In the genomic region with DNA sequence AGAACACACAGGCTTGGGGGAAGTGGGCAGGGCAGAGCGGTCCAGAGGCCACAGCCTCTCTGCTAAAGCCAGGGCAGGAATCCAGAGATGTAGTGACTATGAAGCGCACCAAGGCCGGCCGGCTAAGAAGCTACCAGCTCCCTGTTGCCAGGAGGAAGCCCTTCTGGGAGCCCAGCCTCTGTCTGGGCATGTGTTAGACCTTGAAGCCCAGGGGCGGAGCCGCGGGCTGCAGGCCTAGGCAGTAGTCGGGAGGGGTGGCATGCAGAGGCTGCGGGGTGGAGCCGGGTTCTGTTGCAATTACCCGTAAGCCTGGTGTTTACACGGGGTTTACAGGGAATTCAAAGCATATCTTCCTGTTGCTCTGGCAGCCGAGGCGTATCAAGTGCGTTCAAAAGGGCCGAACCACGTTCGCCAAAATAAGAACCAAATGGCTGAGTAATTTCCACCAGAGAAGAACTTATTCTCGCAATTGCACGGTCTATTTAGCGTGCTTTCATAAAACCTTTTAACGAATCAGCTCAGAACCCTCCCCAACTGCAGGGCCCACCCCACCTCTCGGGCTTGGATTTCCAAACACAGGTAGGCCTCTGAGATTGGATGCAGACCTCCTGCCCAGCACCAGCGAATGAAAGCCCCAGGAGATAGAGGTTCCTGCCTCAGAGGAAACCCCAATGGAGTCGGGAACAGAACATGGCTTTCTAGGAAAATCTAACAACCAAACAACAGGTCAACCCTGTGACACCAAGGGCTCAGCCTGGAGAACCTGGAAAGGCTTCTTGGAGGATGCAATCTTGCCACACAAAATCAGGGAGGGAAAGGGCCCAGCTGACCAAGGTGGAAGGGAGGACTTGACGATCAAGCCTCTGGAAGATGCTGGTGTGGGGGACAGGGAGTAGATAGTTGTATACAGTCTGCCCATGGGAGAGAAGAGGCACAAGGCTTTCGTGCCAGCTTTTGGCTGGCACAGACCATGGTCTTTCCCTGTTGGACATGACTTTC, we compare ENCODE assay signal across 8 mouse cellular contexts.
DNase-seq lines count a peak whose midpoint lies in the region; ATAC-seq lines count a peak whose summit lies in the region.

No protein-coding gene starts in this region.

- WGBS in forebrain, embryonic 10.5 days: 44% methylated on average over 27 of the region's 27 CpGs
- 43% methylated on average over 27 of the region's 27 CpGs for WGBS in forebrain, embryonic 11.5 days
- 25% methylated on average over 27 of the region's 27 CpGs for WGBS in stomach, embryonic 14.5 days

- H3K4me1 ChIP-seq in forebrain, embryonic 10.5 days: peaks cover 33% of the 10 kb centered on the region
- H3K4me1 ChIP-seq in forebrain, embryonic 11.5 days (replicated peaks; ENCODE audit: control insufficient read depth, insufficient read depth, low read length): peaks cover 3% of the 10 kb centered on the region; the same call in 1 of the 2 replicates
- H3K4me1 ChIP-seq in stomach, embryonic 14.5 days (ENCODE audit: control insufficient read depth, insufficient read depth, low read length): peaks cover 28% of the 10 kb centered on the region; the same call in 1 of the 2 replicates

- H3K36me3 ChIP-seq in forebrain, embryonic 10.5 days (replicated peaks): no peaks in the 10 kb centered on the region
- H3K36me3 ChIP-seq in forebrain, embryonic 11.5 days (ENCODE audit: control insufficient read depth, insufficient read depth, low read length): no peaks in the 10 kb centered on the region
- no peaks in the 10 kb centered on the region for H3K36me3 ChIP-seq in stomach, embryonic 14.5 days (ENCODE audit: control insufficient read depth, insufficient read depth, low read length)

- no peak overlapping the region for H3K4me2 ChIP-seq in forebrain, embryonic 11.5 days (ENCODE audit: low read depth, low read length, severe bottlenecking)
- H3K4me2 ChIP-seq in stomach, embryonic 14.5 days (replicated peaks; ENCODE audit: low read depth, low read length): 0 out of 2 replicates have a peak overlapping the region, but pooled peaks have one; percentile 0

- no peak; the same call in 1 of the 2 replicates for ATAC-seq in forebrain, embryonic 11.5 days (replicated peaks; ENCODE audit: low FRiP score)
- peak; percentile 68; the same call in 1 of the 2 replicates for ATAC-seq in common myeloid progenitor, adult 5-6 weeks (replicated peaks; ENCODE audit: low read depth, poor library complexity, severe bottlenecking)
- peak; percentile 83 for ATAC-seq in stomach, embryonic 14.5 days (ENCODE audit: insufficient number of reproducible peaks, insufficient read depth, low FRiP score, low read depth)

- H3K9ac ChIP-seq in forebrain, embryonic 11.5 days (ENCODE audit: low read length): no peak overlapping the region
- H3K9ac ChIP-seq in stomach, embryonic 14.5 days (replicated peaks; ENCODE audit: low read depth, low read length): no peak overlapping the region

- peak overlapping the region; percentile 72 for H3K27ac ChIP-seq in forebrain, embryonic 10.5 days
- no peak overlapping the region for H3K27ac ChIP-seq in forebrain, embryonic 11.5 days (ENCODE audit: low read depth, low read length)
- no peak overlapping the region; the same call in 1 of the 2 replicates for H3K27ac ChIP-seq in stomach, embryonic 14.5 days (ENCODE audit: low read length)

- H3K27me3 ChIP-seq in forebrain, embryonic 10.5 days (ENCODE audit: poor library complexity, severe bottlenecking): peaks cover 28% of the 10 kb centered on the region
- H3K27me3 ChIP-seq in forebrain, embryonic 11.5 days (ENCODE audit: control insufficient read depth, insufficient read depth, low read length): no peaks in the 10 kb centered on the region
- H3K27me3 ChIP-seq in stomach, embryonic 14.5 days (ENCODE audit: control insufficient read depth, insufficient read depth, low read length): no peaks in the 10 kb centered on the region

- no peak for DNase-seq in forebrain, embryonic 10.5 days (ENCODE audit: extremely low spot score, low spot score)
- no peak for DNase-seq in forebrain, embryonic 11.5 days (ENCODE audit: low spot score)
- DNase-seq in kidney, adult 18-20 months: peak; percentile 36
- DNase-seq in lung, adult 18-20 months: peak; percentile 85 to 90
- DNase-seq in frontal cortex, postnatal 14 days (ENCODE audit: low spot score in 2 of 2): no peak
- DNase-seq in thymus, postnatal 10 days (ENCODE audit: low spot score in 2 of 2): no peak

- no peak overlapping the region for H3K4me3 ChIP-seq in forebrain, embryonic 10.5 days
- no peak overlapping the region for H3K4me3 ChIP-seq in forebrain, embryonic 11.5 days (ENCODE audit: low read depth, low read length)
- no peak overlapping the region for H3K4me3 ChIP-seq in stomach, embryonic 14.5 days (ENCODE audit: low read depth, low read length)

- H3K9me3 ChIP-seq in forebrain, embryonic 10.5 days: no peaks in the 10 kb centered on the region
- H3K9me3 ChIP-seq in forebrain, embryonic 11.5 days (ENCODE audit: control insufficient read depth, low read length): no peaks in the 10 kb centered on the region
- H3K9me3 ChIP-seq in stomach, embryonic 14.5 days (ENCODE audit: control insufficient read depth, low read depth, low read length): no peaks in the 10 kb centered on the region

Comparison
In these comparisons a context has a peak if more than half of its experiments do, and no peak if none do; other contexts are left out.
1. DNase-seq: peak in kidney, adult 18-20 months (single experiment) and lung, adult 18-20 months (2 of 2); none in forebrain, embryonic 10.5 days (single experiment), forebrain, embryonic 11.5 days (single experiment), frontal cortex, postnatal 14 days (0 of 2) and thymus, postnatal 10 days (0 of 2).